Mouse (Mus musculus) midbrain, postnatal 0 days (tissue): Measurements from ENCODE around the gene Katnal1. TPM values are rescaled to one million over a fixed set of nuclear protein-coding genes. Genes with fewer than 3 reads are reported as not detected.

Experiments
- ATAC-seq: fragments of 200-750 bp; cut with Nextera tagmentation; 2 replicates; pipeline ENCODE4 v1.8.0; 2017; ENCODE audit warnings: moderate number of reproducible peaks, mild to moderate bottlenecking, moderate TSS enrichment, moderate library complexity; ENCODE audit not compliant: low FRiP score
- DNase-seq: peaks from one replicate; pipeline ENCODE4 v3.0.0-alpha.2; 2015; ENCODE audit warnings: low spot score
- H3K27ac ChIP-seq: fragments of 300-500 bp; sonication (generic); 2 replicates; pipeline ENCODE4 v1.5.1; 2014; ENCODE audit warnings: low read depth, mild to moderate bottlenecking, low read length, mixed read lengths
- H3K27me3 ChIP-seq: fragments of 300-500 bp; sonication (generic); 2 replicates; pipeline ENCODE4 v1.6.1; 2014; ENCODE audit warnings: low read length, control low read depth, mixed read lengths; ENCODE audit not compliant: insufficient read depth
- H3K36me3 ChIP-seq: fragments of 300-500 bp; sonication (generic); 2 replicates; pipeline ENCODE4 v1.6.1; 2014; ENCODE audit warnings: low read length, control low read depth, mixed read lengths; ENCODE audit not compliant: insufficient read depth
- H3K4me1 ChIP-seq: fragments of 300-500 bp; sonication (generic); 2 replicates; pipeline ENCODE4 v1.6.1; 2014; ENCODE audit warnings: mild to moderate bottlenecking, control low read depth, antibody characterized with exemption, low read length, mixed read lengths; ENCODE audit not compliant: insufficient read depth
- H3K4me2 ChIP-seq: fragments of 300-500 bp; sonication (generic); 2 replicates; pipeline ENCODE4 v1.6.1; 2014; ENCODE audit warnings: low read depth, mild to moderate bottlenecking, low read length, mixed read lengths; ENCODE audit not compliant: poor library complexity, severe bottlenecking
- H3K4me3 ChIP-seq: fragments of 300-500 bp; sonication (generic); 2 replicates; pipeline ENCODE4 v1.5.1; 2014; ENCODE audit warnings: low read depth, mild to moderate bottlenecking, low read length, moderate library complexity
- H3K9ac ChIP-seq: fragments of 300-500 bp; sonication (generic); replicated peaks from 2 replicates; pipeline ENCODE4 v1.6.1; 2014; ENCODE audit warnings: mild to moderate bottlenecking, low read length, moderate library complexity, mixed read lengths; ENCODE audit not compliant: poor library complexity, severe bottlenecking
- H3K9me3 ChIP-seq: fragments of 300-500 bp; sonication (generic); 2 replicates; pipeline ENCODE4 v1.6.1; 2016; ENCODE audit warnings: low read length, control low read depth
- CTCF ChIP-seq: IDR thresholded peaks from 2 replicates; pipeline ENCODE4 v1.5.1; 2016; ENCODE audit warnings: antibody characterized with exemption, mild to moderate bottlenecking
- WGBS: fragments of 180-500 bp; shearing (Covaris S2); extraction: QIAGEN DNeasy Blood & Tissue Kit; methylation state at CpG from one replicate; pipeline ENCODE4 v1.1.7; 2014; 5-methylcytosine and 5-hydroxymethylcytosine counted together
- polyA plus RNA-seq: library from polyadenylated mRNA; unstranded; fragments of >200 nt; fragmentation: Nextera tagmentation; extraction: Ambion mirVana; gene quantifications from 2 replicates; pipeline ENCODE4 v1.2.1, GENCODE M21; 2015
- total RNA-seq: library from RNA; depleted of rRNA; stranded (reverse); fragments of >200 nt; gene quantifications from 2 replicates; pipeline ENCODE4 v1.2.3, GENCODE M21; 2014

The Katnal1 gene
- total and polyA plus RNA-seq, 2 experiments from 2014 or later = 31.4 to 38.0 TPM

DNA sequence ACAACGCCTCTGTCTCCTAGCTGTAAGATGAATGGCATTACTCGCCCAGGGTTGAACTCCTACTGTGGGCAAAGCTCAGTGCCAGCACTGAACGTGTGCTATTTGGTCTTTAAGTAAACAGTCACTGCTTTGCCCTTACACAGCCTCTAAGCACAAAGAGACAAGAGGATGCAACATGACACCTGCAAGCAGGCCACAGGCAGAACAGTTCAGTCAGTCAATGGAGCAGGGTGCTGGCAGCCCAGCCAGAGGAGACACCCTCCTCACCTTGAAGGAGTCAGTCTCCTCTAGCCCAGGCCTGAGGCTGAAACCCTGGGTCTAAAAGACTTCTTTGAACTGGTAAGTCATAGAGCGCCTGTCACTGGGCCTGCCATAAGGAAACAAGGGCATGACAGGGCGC is 11.1 kb downstream of the Katnal1 start:
- ATAC-seq (no peak), DNase-seq (no peak)
- WGBS = 83% methylated on average over 5 of the region's 5 CpGs
- Histone ChIP-seq H3K4me2 (no peak overlapping the region), H3K27me3 (no peaks in the 10 kb centered on the region), H3K27ac (no peak overlapping the region), H3K9me3 (no peaks in the 10 kb centered on the region), H3K9ac (no peak overlapping the region), H3K4me1 (no peaks in the 10 kb centered on the region), H3K4me3 (no peak overlapping the region), H3K36me3 (peaks cover 29% of the 10 kb centered on the region)
- TF ChIP-seq CTCF = no peak

DNA sequence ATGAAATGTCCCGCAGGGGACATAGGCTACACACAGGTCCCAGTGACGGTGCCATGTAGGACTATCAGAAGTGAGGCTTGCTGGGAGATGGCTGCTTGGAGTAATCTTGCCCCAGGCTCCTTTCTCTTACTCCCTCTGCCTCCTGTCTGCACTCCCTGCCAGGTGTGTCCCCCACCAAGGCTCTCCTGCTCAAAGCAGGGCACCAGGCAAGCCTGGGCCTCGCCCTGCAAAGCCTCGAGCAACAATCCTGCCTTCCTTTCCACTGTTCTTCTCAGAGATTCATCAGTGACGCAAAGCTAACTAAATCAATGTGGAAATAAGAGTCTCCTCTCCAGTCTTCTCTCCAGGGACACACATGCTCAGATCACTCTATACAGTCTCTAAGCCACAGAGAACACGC is 12.3 kb downstream of the Katnal1 start:
- 88% methylated on average over 6 of the region's 6 CpGs for WGBS
- no peak overlapping the region for H3K4me3 ChIP-seq
- no peaks in the 10 kb centered on the region for H3K27me3 ChIP-seq
- TF ChIP-seq CTCF = no peak
- no peaks in the 10 kb centered on the region for H3K9me3 ChIP-seq
- H3K36me3 ChIP-seq = peaks cover 29% of the 10 kb centered on the region
- no peak overlapping the region for H3K4me2 ChIP-seq
- H3K27ac ChIP-seq = no peak overlapping the region
- no peak for ATAC-seq
- H3K4me1 ChIP-seq = no peaks in the 10 kb centered on the region
- DNase-seq = no peak
- H3K9ac ChIP-seq = no peak overlapping the region

DNA sequence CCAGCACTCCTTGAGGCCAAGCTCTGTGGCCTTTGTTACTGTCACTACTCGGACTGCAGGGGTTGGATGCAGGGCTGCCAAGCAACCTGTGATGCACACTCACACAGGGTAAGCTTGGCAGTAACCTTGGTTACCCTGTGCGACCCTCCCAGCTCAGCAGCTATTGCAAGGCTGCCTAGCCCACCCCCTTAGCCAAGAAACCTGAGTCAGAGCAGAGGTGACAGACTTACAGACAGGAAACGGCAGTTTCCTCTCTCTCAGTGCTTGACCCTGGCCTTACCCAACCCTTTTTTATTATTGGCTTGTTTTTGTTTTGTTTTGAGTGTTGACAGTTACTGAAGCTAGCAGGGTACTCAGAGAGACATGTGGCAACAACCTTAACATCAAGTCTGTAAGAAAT is 16.9 kb downstream of the Katnal1 start:
- H3K27ac ChIP-seq = no peak overlapping the region
- H3K9ac ChIP-seq = no peak overlapping the region
- H3K36me3 ChIP-seq = peaks cover 12% of the 10 kb centered on the region; the same call in 1 of the 2 replicates
- H3K4me1 ChIP-seq = 0 out of 2 replicates have a peak, but pooled peaks cover 11% of the 10 kb centered on the region
- H3K27me3 ChIP-seq = no peaks in the 10 kb centered on the region
- DNase-seq (no peak), ATAC-seq (no peak)
- 69% methylated on average over 3 of the region's 3 CpGs for WGBS
- no peak overlapping the region for H3K4me2 ChIP-seq
- no peak for TF ChIP-seq CTCF
- H3K4me3 ChIP-seq = no peak overlapping the region
- H3K9me3 ChIP-seq = no peaks in the 10 kb centered on the region

DNA sequence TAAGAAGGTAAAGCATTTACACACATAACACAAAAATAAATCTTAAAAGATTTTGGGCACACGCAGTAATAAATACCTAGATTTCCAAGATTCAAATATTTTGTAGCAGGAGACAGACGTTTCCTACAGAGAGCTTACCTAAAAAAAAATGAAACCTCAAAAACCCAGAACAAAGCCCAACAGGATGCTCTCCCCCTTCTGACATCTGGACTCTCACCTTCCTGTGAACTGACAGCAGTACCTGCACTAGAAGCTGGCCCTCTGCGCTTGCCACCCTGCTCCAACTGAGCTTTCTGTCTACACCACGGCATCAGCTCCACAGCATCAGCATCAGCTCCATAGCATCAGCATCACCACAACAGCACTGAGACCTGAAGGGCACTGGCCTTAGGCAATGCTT is 19.1 kb downstream of the Katnal1 start:
- Histone ChIP-seq H3K36me3 (0 out of 2 replicates have a peak, but pooled peaks cover 3% of the 10 kb centered on the region), H3K27me3 (no peaks in the 10 kb centered on the region), H3K4me3 (no peak overlapping the region), H3K27ac (no peak overlapping the region), H3K4me2 (no peak overlapping the region), H3K9ac (no peak overlapping the region), H3K4me1 (0 out of 2 replicates have a peak, but pooled peaks cover 11% of the 10 kb centered on the region), H3K9me3 (no peaks in the 10 kb centered on the region)
- ATAC-seq (no peak), DNase-seq (no peak)
- WGBS = 93% methylated on average over 4 of the region's 4 CpGs
- TF ChIP-seq CTCF = no peak

DNA sequence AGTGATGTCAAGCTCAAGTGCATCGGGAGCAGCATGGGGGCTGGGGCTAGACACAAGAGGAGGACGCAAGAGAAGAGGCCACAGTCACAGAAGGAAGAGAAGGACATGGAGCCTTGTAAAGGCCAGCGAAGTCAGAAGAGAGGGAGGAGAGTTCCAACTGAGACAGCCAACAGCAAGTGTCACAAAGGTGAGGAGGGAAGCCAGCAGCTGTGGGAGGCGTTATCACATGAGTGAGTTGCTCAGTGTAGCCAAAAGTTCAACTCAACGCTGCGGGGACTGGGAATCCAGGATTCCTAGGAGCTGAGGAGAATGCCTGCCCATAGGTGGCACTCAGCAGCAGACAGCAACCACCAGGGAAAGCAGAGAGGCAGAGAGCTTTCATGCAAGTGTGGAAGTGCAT is 19.7 kb downstream of the Katnal1 start:
- ATAC-seq = no peak
- Histone ChIP-seq H3K27me3 (no peaks in the 10 kb centered on the region), H3K9me3 (no peaks in the 10 kb centered on the region), H3K4me1 (0 out of 2 replicates have a peak, but pooled peaks cover 11% of the 10 kb centered on the region), H3K27ac (peak overlapping the region; percentile 44; the same call in 1 of the 2 replicates), H3K4me2 (no peak overlapping the region), H3K9ac (no peak overlapping the region), H3K4me3 (no peak overlapping the region), H3K36me3 (0 out of 2 replicates have a peak, but pooled peaks cover 1% of the 10 kb centered on the region)
- TF ChIP-seq CTCF = peak; percentile 71
- WGBS = 33% methylated on average over 6 of the region's 6 CpGs
- peak; percentile 49 for DNase-seq

DNA sequence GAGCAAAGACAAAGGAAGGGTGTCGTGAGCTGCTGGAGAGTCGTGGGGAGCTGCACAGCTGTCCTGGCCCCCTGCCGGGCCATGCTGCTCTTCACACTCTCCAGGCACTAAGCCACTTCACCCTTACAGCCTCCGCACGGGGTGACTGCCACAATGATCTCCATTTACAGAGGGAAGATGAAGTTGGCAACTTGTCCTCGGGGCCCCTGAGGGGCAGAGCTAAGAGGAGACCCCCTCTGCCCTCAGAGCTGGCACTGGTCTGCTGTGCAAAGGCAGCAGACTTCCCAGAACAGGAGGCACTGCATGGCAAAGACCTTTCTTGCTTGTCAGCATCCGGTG is 20.1 kb downstream of the Katnal1 start:
- peak; percentile 59 for DNase-seq

More for the DNA sequence above, 20.1 kb downstream of the Katnal1 start:
- no peak overlapping the region for H3K9ac ChIP-seq
- no peak overlapping the region for H3K4me2 ChIP-seq
- no peaks in the 10 kb centered on the region for H3K36me3 ChIP-seq
- peak; percentile 53 for ATAC-seq
- H3K27ac ChIP-seq = peak overlapping the region; percentile 44; the same call in 1 of the 2 replicates
- H3K9me3 ChIP-seq = no peaks in the 10 kb centered on the region
- H3K4me3 ChIP-seq = no peak overlapping the region
- H3K27me3 ChIP-seq = no peaks in the 10 kb centered on the region
- WGBS = 15% methylated on average over 7 of the region's 7 CpGs
- TF ChIP-seq CTCF = peak; percentile 37
- H3K4me1 ChIP-seq = 0 out of 2 replicates have a peak, but pooled peaks cover 11% of the 10 kb centered on the region
